Mouse (Mus musculus) cerebellum, adult 2 months (tissue): ENCODE measurements around the gene Lsm14b.
A peak's percentile ranks its signal among the peaks of the same experiment; 100 is the strongest.

Source experiments
- CTCF ChIP-seq: fragments of 200-500 bp; IDR thresholded peaks from 2 replicates; pipeline ENCODE4 v1.5.1; 2011; ENCODE audit warnings: low read depth, mild to moderate bottlenecking, control low read depth, low read length, moderate library complexity, borderline replicate concordance; ENCODE audit not compliant: insufficient read depth
- POLR2A ChIP-seq: fragments of 200-500 bp; IDR thresholded peaks from 2 replicates; pipeline ENCODE4 v1.6.1; 2011; ENCODE audit warnings: low read length, control low read depth, borderline replicate concordance; ENCODE audit not compliant: insufficient read depth

DNA sequence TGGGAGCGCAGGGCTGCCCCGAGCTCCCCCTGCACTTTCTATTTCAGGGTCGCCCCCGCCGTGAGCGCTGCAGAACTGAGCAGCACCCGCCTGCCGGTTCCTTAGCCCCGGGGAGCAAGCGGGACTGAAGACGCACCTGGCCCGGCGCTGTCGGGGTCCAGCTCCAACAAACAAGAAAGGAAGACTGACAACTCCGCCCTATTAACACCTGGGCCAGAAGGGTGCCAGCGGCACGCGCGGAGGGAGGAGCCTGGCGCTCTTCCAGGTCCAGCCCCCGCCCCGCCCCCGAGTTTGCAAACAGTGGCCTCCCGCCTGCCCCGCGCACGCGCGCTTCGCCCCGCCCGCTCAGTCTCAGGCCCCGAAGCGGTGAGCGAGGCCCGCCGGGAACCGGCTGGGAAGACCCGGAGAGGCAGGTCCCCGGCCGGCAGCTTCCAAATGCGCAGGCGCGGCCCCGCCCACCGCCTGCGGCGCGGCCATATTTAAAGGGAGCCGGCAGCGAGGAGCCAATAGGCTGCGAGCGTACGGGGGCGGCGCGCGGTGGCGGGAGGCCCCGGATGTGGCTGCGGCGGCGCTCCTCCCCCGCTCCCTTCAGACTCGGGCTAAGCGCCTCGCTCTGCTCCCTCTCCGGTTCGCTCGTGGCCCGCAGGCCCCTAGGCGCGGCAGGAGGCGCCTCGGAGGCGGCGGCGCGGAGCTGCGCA is at the start of gene Lsm14b:
- TF ChIP-seq POLR2A: peak; percentile 66
- TF ChIP-seq CTCF: no peak
